Mouse (Mus musculus): ENCODE measurements around the gene Stpg1. TPM values are rescaled to one million over a fixed set of nuclear protein-coding genes. Genes with fewer than 3 reads are reported as not detected.

The Stpg1 gene
- total RNA-seq, 2 experiments from 2014 or later, result not detected

Other genes with a start within 250 kb of the Stpg1 start
- gene Clic4, start 222.0 kb upstream of the Stpg1 start, total RNA-seq (2015; ENCODE audit: low replicate concordance), result 121 and 125 TPM in 2 replicates
- 139 and 144 TPM in 2 replicates for gene Clic4, start 222.0 kb upstream of the Stpg1 start, total RNA-seq (2017; ENCODE audit: low replicate concordance)
- 418 and 448 TPM in 2 replicates for gene Srrm1, start 141.5 kb upstream of the Stpg1 start, total RNA-seq (2015; ENCODE audit: low replicate concordance)
- gene Srrm1, start 141.5 kb upstream of the Stpg1 start, total RNA-seq (2017; ENCODE audit: low replicate concordance), result 382 and 462 TPM in 2 replicates
- gene Ncmap, start 96.6 kb upstream of the Stpg1 start, total RNA-seq (2015; ENCODE audit: low replicate concordance), result not detected in 2 replicates
- not detected in 2 replicates for gene Ncmap, start 96.6 kb upstream of the Stpg1 start, total RNA-seq (2017; ENCODE audit: low replicate concordance)
- gene Rcan3, start 60.9 kb upstream of the Stpg1 start, total RNA-seq (2015; ENCODE audit: low replicate concordance), result 8.0 and 10.8 TPM in 2 replicates
- gene Rcan3, start 60.9 kb upstream of the Stpg1 start, total RNA-seq (2017; ENCODE audit: low replicate concordance), result 8.5 and 9.1 TPM in 2 replicates
- 7.1 and 7.9 TPM in 2 replicates for gene Nipal3, start 248 bp downstream of the Stpg1 start, total RNA-seq (2015; ENCODE audit: low replicate concordance)
- 8.5 and 17.2 TPM in 2 replicates for gene Nipal3, start 248 bp downstream of the Stpg1 start, total RNA-seq (2017; ENCODE audit: low replicate concordance)
- not detected in 2 replicates for gene Grhl3, start 78.8 kb downstream of the Stpg1 start, total RNA-seq (2015; ENCODE audit: low replicate concordance)
- not detected in 2 replicates for gene Grhl3, start 78.8 kb downstream of the Stpg1 start, total RNA-seq (2017; ENCODE audit: low replicate concordance)
- not detected in 2 replicates for gene Ifnlr1, start 191.5 kb downstream of the Stpg1 start, total RNA-seq (2015; ENCODE audit: low replicate concordance)
- 0.26 TPM in 1 of 2 replicates, not detected in the other for gene Ifnlr1, start 191.5 kb downstream of the Stpg1 start, total RNA-seq (2017; ENCODE audit: low replicate concordance)
- not detected in 2 replicates for gene Il22ra1, start 233.4 kb downstream of the Stpg1 start, total RNA-seq (2015; ENCODE audit: low replicate concordance)
- gene Il22ra1, start 233.4 kb downstream of the Stpg1 start, total RNA-seq (2017; ENCODE audit: low replicate concordance), result 0.64 and 3.6 TPM in 2 replicates